Mouse (Mus musculus): ENCODE data around the gene Rcc1.
"Not testable (repeated sequence)": the region's sequence is repeated elsewhere in the genome, so short reads cannot be mapped to it uniquely, and the experiment has no call there.

The Rcc1 gene

DNA sequence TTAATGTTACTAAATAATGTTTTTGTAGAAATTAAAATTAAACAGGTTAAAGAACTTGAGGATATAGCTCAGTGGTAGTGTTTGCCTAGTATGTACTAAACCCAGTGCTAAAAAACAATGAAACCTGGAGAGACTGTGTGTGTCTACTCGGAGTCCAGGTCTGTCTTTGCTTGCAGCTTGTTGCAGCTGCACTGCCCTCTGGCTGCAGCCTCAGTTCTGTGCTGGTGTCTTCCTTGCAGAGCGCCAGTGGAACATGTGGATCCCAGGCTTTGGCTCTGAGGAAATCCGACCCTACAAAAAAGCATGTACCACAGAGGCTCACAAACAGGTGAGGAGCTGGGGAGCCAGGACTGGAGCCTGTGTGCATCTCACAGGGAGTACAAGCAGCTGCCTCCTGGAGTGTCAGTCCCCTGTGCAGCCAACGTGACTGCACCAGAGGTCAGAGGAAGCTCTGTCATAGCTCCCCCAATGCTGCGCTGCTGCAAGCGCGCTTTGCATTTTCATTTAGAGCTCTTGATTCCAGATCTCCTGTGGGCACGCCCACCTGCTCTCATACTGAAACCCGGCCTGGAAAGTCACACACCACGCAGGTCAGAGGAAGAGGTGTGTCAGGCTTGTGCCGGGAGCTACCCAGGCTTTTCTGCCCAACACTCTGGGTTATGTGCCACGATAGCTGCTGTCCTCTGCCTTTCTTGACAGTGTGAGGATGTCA is 61.6 kb downstream of the Rcc1 start:
- in situ Hi-C loops (cut with MboI; ENCODE audit: unreplicated experiment in 2 of 2), result no loop called here

DNA sequence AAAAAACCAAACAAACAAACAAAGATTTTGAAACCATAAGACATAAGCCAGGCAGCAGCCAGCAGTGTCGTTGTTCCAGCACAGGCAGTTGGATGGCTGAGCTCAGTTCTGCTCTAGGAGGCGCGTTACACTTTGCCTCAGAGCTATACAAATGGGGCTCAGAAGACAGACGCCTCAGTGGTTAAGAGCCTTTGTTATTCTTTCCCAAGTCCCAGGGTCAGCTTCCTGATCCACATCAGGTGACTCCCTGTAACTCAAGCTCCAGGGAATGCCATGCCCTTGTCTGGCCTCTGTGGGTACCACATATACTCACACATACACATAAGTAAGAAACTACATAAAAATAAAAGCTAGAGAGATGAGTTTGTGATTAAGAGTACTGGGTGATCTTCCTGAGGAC is 62.3 kb downstream of the Rcc1 start:
- in situ Hi-C loops (cut with MboI; ENCODE audit: unreplicated experiment in 2 of 2), result no loop called here

DNA sequence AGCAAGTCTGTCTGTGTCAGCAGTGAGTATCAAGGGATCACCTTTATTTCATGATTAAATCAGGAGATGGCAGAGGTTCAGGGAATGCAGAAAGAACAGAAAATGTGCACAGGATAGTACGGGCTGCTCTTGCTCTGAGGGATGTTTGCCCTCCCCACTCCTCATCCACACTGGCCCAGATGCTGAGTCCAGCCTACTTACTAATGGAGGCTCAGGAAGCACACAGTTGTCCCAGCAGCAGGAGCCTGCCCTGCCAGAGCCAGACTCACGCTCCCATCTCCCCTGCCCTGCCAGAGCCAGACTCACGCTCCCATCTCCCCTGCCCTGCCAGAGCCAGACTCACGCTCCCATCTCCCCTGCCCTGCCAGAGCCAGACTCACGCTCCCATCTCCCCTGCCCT is 64.6 kb downstream of the Rcc1 start:
- in situ Hi-C loops (cut with MboI; ENCODE audit: unreplicated experiment in 2 of 2), result not testable (repeated sequence)

Measured in v-Abl transformed pro-B cells (cell line).